Mouse (Mus musculus): ENCODE results near the gene Grk2. TPM values are rescaled to one million over a fixed set of nuclear protein-coding genes. Genes with fewer than 3 reads are reported as not detected.
"Not testable (repeated sequence)": the region's sequence is repeated elsewhere in the genome, so short reads cannot be mapped to it uniquely, and the experiment has no call there.

The Grk2 gene
- total and polyA plus RNA-seq, 2 experiments from 2014 or later, result 7.8 to 50.4 TPM

- Histone ChIP-seq H3K36me3 (replicated peaks; ENCODE audit: control insufficient read depth, insufficient read depth, low read length) (no peaks in the 10 kb centered on the region), H3K4me2 (ENCODE audit: low read depth, low read length) (no peak overlapping the region), H3K4me3 (ENCODE audit: low read depth, low read length) (no peak overlapping the region), H3K9ac (replicated peaks; ENCODE audit: low read depth, low read length) (no peak overlapping the region), H3K27me3 (ENCODE audit: control insufficient read depth, insufficient read depth, low read length) (no peaks in the 10 kb centered on the region), H3K4me1 (ENCODE audit: control insufficient read depth, insufficient read depth) (0 out of 2 replicates have a peak, but pooled peaks cover 3% of the 10 kb centered on the region), H3K27ac (ENCODE audit: low read depth) (no peak overlapping the region), H3K9me3 (replicated peaks; ENCODE audit: control insufficient read depth, low read length) (no peaks in the 10 kb centered on the region)
- 83% methylated on average over 7 of the region's 7 CpGs for WGBS
- DNase-seq (ENCODE audit: low spot score) (no peak), ATAC-seq (ENCODE audit: insufficient read depth, low read depth) (no peak)
- no peak for TF ChIP-seq EP300 (IDR thresholded peaks at IDR 0.05; ENCODE audit: low read depth)
- TF ChIP-seq CTCF (IDR thresholded peaks at IDR 0.05; ENCODE audit: low read depth), result no peak
Measured at GRCm38 (mm10) chr19:4254230-4254629, 51.8 kb downstream of the Grk2 start.

GRCm38 (mm10) chr19:4248683-4249082 lies 57.3 kb downstream of the Grk2 start:
- not testable (repeated sequence) for ATAC-seq (ENCODE audit: insufficient read depth, low read depth); H3K4me2 ChIP-seq (ENCODE audit: low read depth, low read length); H3K4me1 ChIP-seq (ENCODE audit: control insufficient read depth, insufficient read depth); H3K36me3 ChIP-seq (replicated peaks; ENCODE audit: control insufficient read depth, insufficient read depth, low read length); H3K27me3 ChIP-seq (ENCODE audit: control insufficient read depth, insufficient read depth, low read length); DNase-seq (ENCODE audit: low spot score); H3K27ac ChIP-seq (ENCODE audit: low read depth); H3K9ac ChIP-seq (replicated peaks; ENCODE audit: low read depth, low read length); H3K9me3 ChIP-seq (replicated peaks; ENCODE audit: control insufficient read depth, low read length); H3K4me3 ChIP-seq (ENCODE audit: low read depth, low read length)
- WGBS, result 79% methylated on average over 1 of the region's 1 CpGs

GRCm38 (mm10) chr19:4247010-4247409 lies 59.0 kb downstream of the Grk2 start:
- Histone ChIP-seq H3K4me3 (ENCODE audit: low read depth, low read length) (no peak overlapping the region), H3K9ac (replicated peaks; ENCODE audit: low read depth, low read length) (no peak overlapping the region), H3K36me3 (replicated peaks; ENCODE audit: control insufficient read depth, insufficient read depth, low read length) (no peaks in the 10 kb centered on the region), H3K27me3 (ENCODE audit: control insufficient read depth, insufficient read depth, low read length) (no peaks in the 10 kb centered on the region), H3K4me1 (ENCODE audit: control insufficient read depth, insufficient read depth) (no peaks in the 10 kb centered on the region), H3K9me3 (replicated peaks; ENCODE audit: control insufficient read depth, low read length) (no peaks in the 10 kb centered on the region), H3K4me2 (ENCODE audit: low read depth, low read length) (no peak overlapping the region), H3K27ac (ENCODE audit: low read depth) (no peak overlapping the region)
- 42% methylated on average over 1 of the region's 1 CpGs for WGBS
- no peak for ATAC-seq (ENCODE audit: insufficient read depth, low read depth)
- DNase-seq (ENCODE audit: low spot score), result no peak
- 0 out of 2 replicates have a peak, but pooled peaks have one; percentile 7 for TF ChIP-seq CTCF (IDR thresholded peaks at IDR 0.05; ENCODE audit: low read depth)
- TF ChIP-seq EP300 (IDR thresholded peaks at IDR 0.05; ENCODE audit: low read depth), result no peak

- ATAC-seq (ENCODE audit: insufficient read depth, low read depth), result no peak
- Histone ChIP-seq H3K27ac (ENCODE audit: low read depth) (no peak overlapping the region), H3K27me3 (ENCODE audit: control insufficient read depth, insufficient read depth, low read length) (no peaks in the 10 kb centered on the region), H3K9ac (replicated peaks; ENCODE audit: low read depth, low read length) (no peak overlapping the region), H3K4me3 (ENCODE audit: low read depth, low read length) (no peak overlapping the region), H3K4me2 (ENCODE audit: low read depth, low read length) (no peak overlapping the region), H3K36me3 (replicated peaks; ENCODE audit: control insufficient read depth, insufficient read depth, low read length) (no peaks in the 10 kb centered on the region), H3K4me1 (ENCODE audit: control insufficient read depth, insufficient read depth) (no peaks in the 10 kb centered on the region), H3K9me3 (replicated peaks; ENCODE audit: control insufficient read depth, low read length) (no peaks in the 10 kb centered on the region)
- 77% methylated on average over 6 of the region's 6 CpGs for WGBS
- no peak for TF ChIP-seq CTCF (IDR thresholded peaks at IDR 0.05; ENCODE audit: low read depth)
- DNase-seq (ENCODE audit: low spot score), result no peak
Measured at GRCm38 (mm10) chr19:4244775-4245174, 61.2 kb downstream of the Grk2 start.

- Histone ChIP-seq H3K4me2 (ENCODE audit: low read depth, low read length) (no peak overlapping the region), H3K9ac (replicated peaks; ENCODE audit: low read depth, low read length) (no peak overlapping the region), H3K27ac (ENCODE audit: low read depth) (no peak overlapping the region), H3K9me3 (replicated peaks; ENCODE audit: control insufficient read depth, low read length) (no peaks in the 10 kb centered on the region), H3K36me3 (replicated peaks; ENCODE audit: control insufficient read depth, insufficient read depth, low read length) (no peaks in the 10 kb centered on the region), H3K4me1 (ENCODE audit: control insufficient read depth, insufficient read depth) (no peaks in the 10 kb centered on the region), H3K4me3 (ENCODE audit: low read depth, low read length) (no peak overlapping the region), H3K27me3 (ENCODE audit: control insufficient read depth, insufficient read depth, low read length) (no peaks in the 10 kb centered on the region)
- no peak for ATAC-seq (ENCODE audit: insufficient read depth, low read depth)
- peak; percentile 27 for TF ChIP-seq CTCF (IDR thresholded peaks at IDR 0.05; ENCODE audit: low read depth)
- no peak for TF ChIP-seq EP300 (IDR thresholded peaks at IDR 0.05; ENCODE audit: low read depth)
- WGBS, result 70% methylated on average over 3 of the region's 3 CpGs
- no peak for DNase-seq (ENCODE audit: low spot score)
Measured at GRCm38 (mm10) chr19:4242416-4242815, 63.6 kb downstream of the Grk2 start.

GRCm38 (mm10) chr19:4240247-4240668 lies 65.8 kb downstream of the Grk2 start:
- H3K4me2 ChIP-seq (ENCODE audit: low read depth, low read length), result no peak overlapping the region
- H3K9ac ChIP-seq (replicated peaks; ENCODE audit: low read depth, low read length), result no peak overlapping the region
- no peak for ATAC-seq (ENCODE audit: insufficient read depth, low read depth)
- H3K36me3 ChIP-seq (replicated peaks; ENCODE audit: control insufficient read depth, insufficient read depth, low read length), result no peaks in the 10 kb centered on the region
- no peaks in the 10 kb centered on the region for H3K9me3 ChIP-seq (replicated peaks; ENCODE audit: control insufficient read depth, low read length)
- no peak overlapping the region for H3K27ac ChIP-seq (ENCODE audit: low read depth)
- 63% methylated on average over 8 of the region's 8 CpGs for WGBS
- TF ChIP-seq EP300 (IDR thresholded peaks at IDR 0.05; ENCODE audit: low read depth), result no peak
- TF ChIP-seq CTCF (IDR thresholded peaks at IDR 0.05; ENCODE audit: low read depth), result no peak
- H3K4me3 ChIP-seq (ENCODE audit: low read depth, low read length), result no peak overlapping the region
- no peaks in the 10 kb centered on the region for H3K27me3 ChIP-seq (ENCODE audit: control insufficient read depth, insufficient read depth, low read length)
- no peak for DNase-seq (ENCODE audit: low spot score)
- no peaks in the 10 kb centered on the region for H3K4me1 ChIP-seq (ENCODE audit: control insufficient read depth, insufficient read depth)

Small RNA genes within 50 kb of the gene (microRNA-seq; reads per million reads assigned to microRNA genes)
- not detected for gene Mir6985

Other genes starting within 250 kb of the Grk2 start
- gene Gstp3, start 246.7 kb downstream of the Grk2 start, total RNA-seq (2014; rRNA removed; ENCODE audit: low replicate concordance), result not detected in 2 replicates
- gene Gstp3, start 246.7 kb downstream of the Grk2 start, polyA plus RNA-seq (2015; fragmentation: Nextera tagmentation; extraction: Ambion mirVana), result not detected in 2 replicates
- not detected in 2 replicates for gene Cabp2, start 224.6 kb downstream of the Grk2 start, total RNA-seq (2014; rRNA removed; ENCODE audit: low replicate concordance)
- gene Cabp2, start 224.6 kb downstream of the Grk2 start, polyA plus RNA-seq (2015; fragmentation: Nextera tagmentation; extraction: Ambion mirVana), result not detected in 2 replicates
- 63.2 and 67.3 TPM in 2 replicates for gene Cdk2ap2, start 209.0 kb downstream of the Grk2 start, total RNA-seq (2014; rRNA removed; ENCODE audit: low replicate concordance)
- 46.8 and 59.6 TPM in 2 replicates for gene Cdk2ap2, start 209.0 kb downstream of the Grk2 start, polyA plus RNA-seq (2015; fragmentation: Nextera tagmentation; extraction: Ambion mirVana)
- 26.2 and 47.3 TPM in 2 replicates for gene Pitpnm1, start 206.2 kb downstream of the Grk2 start, total RNA-seq (2014; rRNA removed; ENCODE audit: low replicate concordance)
- 17.9 and 21.9 TPM in 2 replicates for gene Pitpnm1, start 206.2 kb downstream of the Grk2 start, polyA plus RNA-seq (2015; fragmentation: Nextera tagmentation; extraction: Ambion mirVana)
- gene Aip, start 180.4 kb downstream of the Grk2 start, total RNA-seq (2014; rRNA removed; ENCODE audit: low replicate concordance), result 21.4 and 23.8 TPM in 2 replicates
- gene Aip, start 180.4 kb downstream of the Grk2 start, polyA plus RNA-seq (2015; fragmentation: Nextera tagmentation; extraction: Ambion mirVana), result 61.7 and 66.2 TPM in 2 replicates
- not detected in 2 replicates for gene Gpr152, start 166.4 kb downstream of the Grk2 start, total RNA-seq (2014; rRNA removed; ENCODE audit: low replicate concordance)
- gene Gpr152, start 166.4 kb downstream of the Grk2 start, polyA plus RNA-seq (2015; fragmentation: Nextera tagmentation; extraction: Ambion mirVana), result 0.03 TPM in 2 replicates
- gene Cabp4, start 162.2 kb downstream of the Grk2 start, total RNA-seq (2014; rRNA removed; ENCODE audit: low replicate concordance), result not detected in 2 replicates
- 0.07 and 0.11 TPM in 2 replicates for gene Cabp4, start 162.2 kb downstream of the Grk2 start, polyA plus RNA-seq (2015; fragmentation: Nextera tagmentation; extraction: Ambion mirVana)
- 120 and 144 TPM in 2 replicates for gene Coro1b, start 157.6 kb downstream of the Grk2 start, total RNA-seq (2014; rRNA removed; ENCODE audit: low replicate concordance)
- gene Coro1b, start 157.6 kb downstream of the Grk2 start, polyA plus RNA-seq (2015; fragmentation: Nextera tagmentation; extraction: Ambion mirVana), result 97.2 and 102 TPM in 2 replicates
- 13.5 TPM in 1 of 2 replicates, not detected in the other for gene Ptprcap, start 152.6 kb downstream of the Grk2 start, total RNA-seq (2014; rRNA removed; ENCODE audit: low replicate concordance)
- 0.46 and 1.1 TPM in 2 replicates for gene Ptprcap, start 152.6 kb downstream of the Grk2 start, polyA plus RNA-seq (2015; fragmentation: Nextera tagmentation; extraction: Ambion mirVana)
- 34.2 and 62.0 TPM in 2 replicates for gene Rps6kb2, start 142.9 kb downstream of the Grk2 start, total RNA-seq (2014; rRNA removed; ENCODE audit: low replicate concordance)
- 32.9 and 35.2 TPM in 2 replicates for gene Rps6kb2, start 142.9 kb downstream of the Grk2 start, polyA plus RNA-seq (2015; fragmentation: Nextera tagmentation; extraction: Ambion mirVana)
- gene Carns1, start 130.7 kb downstream of the Grk2 start, total RNA-seq (2014; rRNA removed; ENCODE audit: low replicate concordance), result 40.3 and 119 TPM in 2 replicates
- 20.6 and 23.8 TPM in 2 replicates for gene Carns1, start 130.7 kb downstream of the Grk2 start, polyA plus RNA-seq (2015; fragmentation: Nextera tagmentation; extraction: Ambion mirVana)
- gene Tbc1d10c, start 114.9 kb downstream of the Grk2 start, total RNA-seq (2014; rRNA removed; ENCODE audit: low replicate concordance), result 5.2 TPM in 1 of 2 replicates, not detected in the other
- 2.7 and 4.4 TPM in 2 replicates for gene Tbc1d10c, start 114.9 kb downstream of the Grk2 start, polyA plus RNA-seq (2015; fragmentation: Nextera tagmentation; extraction: Ambion mirVana)
- 808 and 961 TPM in 2 replicates for gene Ppp1ca, start 114.2 kb downstream of the Grk2 start, total RNA-seq (2014; rRNA removed; ENCODE audit: low replicate concordance)
- gene Ppp1ca, start 114.2 kb downstream of the Grk2 start, polyA plus RNA-seq (2015; fragmentation: Nextera tagmentation; extraction: Ambion mirVana), result 738 and 763 TPM in 2 replicates
- gene Rad9a, start 104.6 kb downstream of the Grk2 start, total RNA-seq (2014; rRNA removed; ENCODE audit: low replicate concordance), result 9.5 and 12.3 TPM in 2 replicates
- 9.5 and 9.7 TPM in 2 replicates for gene Rad9a, start 104.6 kb downstream of the Grk2 start, polyA plus RNA-seq (2015; fragmentation: Nextera tagmentation; extraction: Ambion mirVana)
- 3.4 and 14.7 TPM in 2 replicates for gene Clcf1, start 92.0 kb downstream of the Grk2 start, total RNA-seq (2014; rRNA removed; ENCODE audit: low replicate concordance)
- 0.67 and 0.91 TPM in 2 replicates for gene Clcf1, start 92.0 kb downstream of the Grk2 start, polyA plus RNA-seq (2015; fragmentation: Nextera tagmentation; extraction: Ambion mirVana)
- gene AC109138.7, start 91.9 kb downstream of the Grk2 start, total RNA-seq (2014; rRNA removed; ENCODE audit: low replicate concordance), result not detected in 2 replicates
- gene AC109138.7, start 91.9 kb downstream of the Grk2 start, polyA plus RNA-seq (2015; fragmentation: Nextera tagmentation; extraction: Ambion mirVana), result not detected in 2 replicates
- 18.6 and 30.8 TPM in 2 replicates for gene Pold4, start 74.3 kb downstream of the Grk2 start, total RNA-seq (2014; rRNA removed; ENCODE audit: low replicate concordance)
- gene Pold4, start 74.3 kb downstream of the Grk2 start, polyA plus RNA-seq (2015; fragmentation: Nextera tagmentation; extraction: Ambion mirVana), result 23.0 and 27.9 TPM in 2 replicates
- gene Ssh3, start 37.0 kb downstream of the Grk2 start, total RNA-seq (2014; rRNA removed; ENCODE audit: low replicate concordance), result 11.5 and 11.6 TPM in 2 replicates
- gene Ssh3, start 37.0 kb downstream of the Grk2 start, polyA plus RNA-seq (2015; fragmentation: Nextera tagmentation; extraction: Ambion mirVana), result 6.2 and 6.4 TPM in 2 replicates
- gene Ankrd13d, start 23.1 kb downstream of the Grk2 start, total RNA-seq (2014; rRNA removed; ENCODE audit: low replicate concordance), result 2.1 and 2.3 TPM in 2 replicates
- gene Ankrd13d, start 23.1 kb downstream of the Grk2 start, polyA plus RNA-seq (2015; fragmentation: Nextera tagmentation; extraction: Ambion mirVana), result 0.40 and 0.41 TPM in 2 replicates
- gene Kdm2a, start 92.1 kb upstream of the Grk2 start, total RNA-seq (2014; rRNA removed; ENCODE audit: low replicate concordance), result 55.0 and 65.3 TPM in 2 replicates
- gene Kdm2a, start 92.1 kb upstream of the Grk2 start, polyA plus RNA-seq (2015; fragmentation: Nextera tagmentation; extraction: Ambion mirVana), result 15.4 and 15.7 TPM in 2 replicates
- 24.3 and 35.0 TPM in 2 replicates for gene Rhod, start 133.2 kb upstream of the Grk2 start, total RNA-seq (2014; rRNA removed; ENCODE audit: low replicate concordance)
- gene Rhod, start 133.2 kb upstream of the Grk2 start, polyA plus RNA-seq (2015; fragmentation: Nextera tagmentation; extraction: Ambion mirVana), result 16.0 and 18.4 TPM in 2 replicates
- 2.8 TPM in 2 replicates for gene Syt12, start 171.2 kb upstream of the Grk2 start, total RNA-seq (2014; rRNA removed; ENCODE audit: low replicate concordance)
- gene Syt12, start 171.2 kb upstream of the Grk2 start, polyA plus RNA-seq (2015; fragmentation: Nextera tagmentation; extraction: Ambion mirVana), result 0.26 and 0.46 TPM in 2 replicates
- gene 2010003K11Rik, start 192.4 kb upstream of the Grk2 start, total RNA-seq (2014; rRNA removed; ENCODE audit: low replicate concordance), result not detected in 2 replicates
- not detected in 2 replicates for gene 2010003K11Rik, start 192.4 kb upstream of the Grk2 start, polyA plus RNA-seq (2015; fragmentation: Nextera tagmentation; extraction: Ambion mirVana)
- 12.4 and 13.8 TPM in 2 replicates for gene Pcx, start 204.2 kb upstream of the Grk2 start, total RNA-seq (2014; rRNA removed; ENCODE audit: low replicate concordance)
- 4.7 and 5.2 TPM in 2 replicates for gene Pcx, start 204.2 kb upstream of the Grk2 start, polyA plus RNA-seq (2015; fragmentation: Nextera tagmentation; extraction: Ambion mirVana)

Measured in heart, postnatal 0 days (tissue).